Mouse (Mus musculus) Patski (cell line): ENCODE measurements around the gene Itgb7. TPM values are rescaled to one million over a fixed set of nuclear protein-coding genes. Genes with fewer than 3 reads are reported as not detected.

Experiments used
- ATAC-seq: fragments of 100-300 bp; one replicate; pipeline ENCODE4 v1.8.0; 2021
- CTCF ChIA-PET: fragments of 350-600 bp; sonication (Branson Sonifier 250); formaldehyde crosslinking; loops from one replicate; lab custom pipeline; 2022; ENCODE audit warnings: inconsistent platforms; lab: Charles Lee
- POLR2A ChIA-PET: fragments of 350-600 bp; sonication (Branson Sonifier 250); formaldehyde crosslinking; loops from one replicate; lab custom pipeline; 2022; ENCODE audit warnings: antibody characterized with exemption, inconsistent platforms; lab: Charles Lee
- DNase-seq: peaks from one replicate; pipeline ENCODE4 v3.0.0-alpha.2; 2011; ENCODE audit warnings: low read depth, low spot score
- H3K27me3 ChIP-seq: fragments of 371-371 bp; one replicate; pipeline ENCODE4 v1.5.1; 2021
- CTCF ChIP-seq: fragments of 100-300 bp; IDR thresholded peaks from one replicate; pipeline ENCODE4 v1.5.1; 2021
- in situ Hi-C: fragments of 300-500 bp; cut with MboI; formaldehyde crosslinking; loops from 3 replicates; pipeline ENCODE4 v1.11.1; 2018; ENCODE audit warnings: low pct_unique_long_range_greater_than_20kb, mixed read lengths
- polyA plus RNA-seq: library from polyadenylated mRNA; unstranded; gene quantifications from one replicate; pipeline ENCODE4 v1.2.3, GENCODE M21; 2021

Itgb7 gene
- polyA plus RNA-seq = 0.35 TPM

DNA sequence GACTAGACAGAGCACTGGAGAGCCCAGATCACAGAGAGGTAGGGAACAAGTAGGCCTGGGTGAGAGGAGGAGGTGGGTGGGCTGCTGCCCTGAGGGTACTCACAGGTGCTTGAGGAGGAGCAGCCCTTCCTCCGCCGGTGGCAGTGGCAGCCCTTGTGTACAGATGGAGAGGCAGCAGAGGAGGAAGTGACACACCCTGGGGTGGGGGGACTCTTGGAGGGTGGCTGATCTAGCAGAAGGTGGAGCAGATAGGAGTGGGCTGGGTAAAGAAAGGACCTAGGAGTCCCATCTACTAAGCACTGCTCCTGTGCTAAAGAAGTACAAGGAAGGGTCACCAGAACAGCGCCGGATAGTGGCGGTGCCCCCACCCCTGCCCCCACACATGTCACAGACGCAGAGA is at the start of gene Itgb7:
Itgb7 (minus strand) TSS at position 197 of the 400 bp plus-strand sequence.
- no peak for TF ChIP-seq CTCF
- ATAC-seq (no peak), DNase-seq (no peak)
- in situ Hi-C loops = no loop called here
- CTCF ChIA-PET = no interaction called here
- no peaks in the 10 kb centered on the region for H3K27me3 ChIP-seq
- POLR2A ChIA-PET = interaction anchor here (0.8 kb wide), 1 partner anchor 53 kb away, joined by 3 read pairs; no protein-coding TSS in a partner anchor

DNA sequence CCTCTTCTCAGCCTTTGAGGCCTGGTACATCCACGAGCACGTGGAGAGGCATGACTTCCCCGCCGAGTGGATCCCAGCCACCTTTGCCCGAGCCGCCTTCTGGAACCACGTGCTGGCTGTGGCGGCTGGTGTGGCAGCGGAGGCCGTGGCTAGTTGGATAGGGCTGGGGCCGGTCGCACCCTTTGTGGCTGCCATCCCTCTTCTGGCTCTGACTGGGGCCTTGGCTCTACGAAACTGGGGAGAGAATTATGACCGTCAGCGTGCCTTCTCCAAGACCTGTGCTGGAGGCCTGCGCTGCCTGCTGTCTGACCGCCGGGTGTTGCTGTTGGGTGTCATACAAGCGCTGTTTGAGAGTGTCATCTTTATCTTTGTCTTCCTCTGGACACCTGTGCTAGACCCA is 48.9 kb upstream of the Itgb7 start:
- H3K27me3 ChIP-seq = no peaks in the 10 kb centered on the region
- ChIA-PET POLR2A (interaction anchor here (0.6 kb wide), 2 partner anchors 20 to 35 kb away, joined by 3 to 4 read pairs; no protein-coding TSS in a partner anchor), CTCF (interaction anchor here (1.2 kb wide), 1 partner anchor 41 kb away, joined by 3 read pairs; no protein-coding TSS in a partner anchor)
- in situ Hi-C loops = no loop called here
- no peak for TF ChIP-seq CTCF
- no peak for ATAC-seq
- no peak for DNase-seq

DNA sequence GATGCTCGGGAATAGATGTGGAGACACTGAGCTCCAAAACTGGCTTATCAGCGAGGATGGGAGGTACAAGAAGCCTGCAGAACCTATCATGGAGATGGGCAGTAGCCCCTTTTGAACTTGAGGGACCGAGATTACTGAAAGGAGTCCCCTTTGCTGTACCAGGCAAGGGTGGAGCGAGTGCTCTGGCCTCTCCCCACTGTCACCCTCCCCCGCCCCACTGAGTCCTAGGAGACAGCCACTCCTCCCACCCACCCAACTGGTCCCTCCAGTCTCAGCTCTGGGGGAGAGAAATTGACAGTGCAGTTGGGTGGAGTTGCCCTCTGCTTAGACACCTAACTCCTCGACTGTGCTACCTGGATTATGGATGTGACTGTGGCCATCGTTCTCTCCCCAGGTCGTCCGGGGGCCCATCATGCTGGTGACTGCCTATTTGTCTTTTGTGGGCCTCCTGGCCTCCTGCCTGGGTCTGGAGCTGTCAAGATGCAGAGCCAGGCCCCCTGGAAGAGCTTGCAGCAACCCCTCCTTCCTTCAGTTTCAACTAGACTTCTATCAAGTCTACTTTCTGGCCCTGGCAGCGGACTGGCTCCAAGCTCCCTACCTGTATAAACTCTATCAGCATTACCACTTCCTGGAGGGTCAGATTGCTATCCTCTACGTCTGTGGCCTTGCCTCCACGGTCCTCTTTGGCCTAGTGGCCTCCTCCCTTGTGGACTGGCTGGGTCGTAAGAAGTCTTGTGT is 48.2 kb upstream of the Itgb7 start:
- in situ Hi-C loops = no loop called here
- no peaks in the 10 kb centered on the region for H3K27me3 ChIP-seq
- no peak for TF ChIP-seq CTCF
- ATAC-seq = no peak
- no peak for DNase-seq
- ChIA-PET POLR2A (interaction anchor here (0.6 to 1.6 kb wide), 6 partner anchors 14 to 238 kb away, joined by 3 to 6 read pairs (median 4); partner anchors contain the start of gene Tarbp2), CTCF (interaction anchor here (1.2 to 2.7 kb wide), 2 partner anchors 40 to 41 kb away, joined by 3 to 8 read pairs; no protein-coding TSS in a partner anchor)

DNA sequence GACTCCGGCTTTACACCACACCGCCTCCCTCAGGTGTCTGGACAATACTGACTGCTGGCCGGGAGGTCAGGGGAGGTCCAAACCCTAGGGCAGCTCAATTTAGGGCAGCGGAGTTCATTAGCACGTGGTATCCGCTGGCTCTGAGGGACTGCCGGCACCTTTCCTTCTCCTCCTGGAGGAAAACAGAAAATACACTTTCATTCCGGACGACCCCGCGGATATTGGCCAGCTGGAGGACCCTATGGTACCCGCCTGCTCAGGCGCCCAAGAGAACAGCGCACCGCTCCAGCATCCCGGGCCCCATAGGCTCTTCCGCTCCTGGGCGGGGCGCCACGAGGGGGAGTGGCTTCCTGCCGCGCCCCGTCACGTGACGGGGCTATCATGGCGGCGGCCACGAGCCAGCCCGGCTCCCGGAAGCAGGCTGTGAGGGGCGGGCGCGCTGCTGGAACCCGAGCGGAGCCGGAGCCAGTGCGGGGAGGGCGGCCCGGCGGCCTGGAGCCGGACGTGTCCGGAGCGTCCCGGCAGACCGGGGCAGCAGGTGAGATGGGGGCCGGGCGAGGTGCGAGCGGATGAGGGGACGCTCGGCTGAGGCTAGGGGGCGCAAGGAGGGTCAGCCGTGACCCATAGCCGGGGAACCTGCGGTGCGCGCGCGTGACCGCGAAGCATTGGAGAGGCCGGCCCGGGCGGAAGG is 47.5 kb upstream of the Itgb7 start, which contains the start of gene Mfsd5:
Mfsd5 (plus strand) TSS at position 363 of the 691 bp plus-strand sequence.
- POLR2A ChIA-PET = interaction anchor here (0.8 to 1.6 kb wide), 6 partner anchors 13 to 239 kb away, joined by 3 to 6 read pairs (median 4); partner anchors contain the start of gene Tarbp2
- ATAC-seq (peak; percentile 85), DNase-seq (peak; percentile 38)
- TF ChIP-seq CTCF = peak; percentile 87
- CTCF ChIA-PET = interaction anchor here (2.7 kb wide), 1 partner anchor 40 kb away, joined by 8 read pairs; no protein-coding TSS in a partner anchor
- in situ Hi-C loops = no loop called here
- H3K27me3 ChIP-seq = no peaks in the 10 kb centered on the region

DNA sequence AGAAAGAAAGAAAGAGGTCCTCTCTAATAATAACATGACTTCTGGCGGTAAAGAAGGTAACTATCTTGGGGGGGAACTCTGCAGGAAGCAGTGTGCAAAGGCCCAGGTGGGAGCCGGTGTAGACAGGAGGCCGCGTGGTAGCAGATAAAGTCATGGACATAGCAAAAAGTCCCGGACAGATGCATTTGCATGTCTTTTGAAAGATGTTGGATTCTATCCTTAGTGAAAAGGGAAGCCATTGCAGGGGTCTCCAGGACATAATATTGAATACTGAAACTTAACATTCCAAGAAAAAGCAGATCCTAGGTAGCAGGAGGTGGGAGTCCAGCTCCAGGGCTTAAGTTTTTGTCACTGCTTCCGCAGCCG is 47.0 kb upstream of the Itgb7 start:
- ChIA-PET CTCF (interaction anchor here (2.7 kb wide), 1 partner anchor 39 kb away, joined by 8 read pairs; no protein-coding TSS in a partner anchor), POLR2A (interaction anchor here (0.8 to 1.6 kb wide), 4 partner anchors 21 to 40 kb away, joined by 3 to 4 read pairs (median 4); no protein-coding TSS in a partner anchor)
- DNase-seq = no peak
- in situ Hi-C loops = no loop called here
- H3K27me3 ChIP-seq = no peaks in the 10 kb centered on the region
- no peak for ATAC-seq
- no peak for TF ChIP-seq CTCF

DNA sequence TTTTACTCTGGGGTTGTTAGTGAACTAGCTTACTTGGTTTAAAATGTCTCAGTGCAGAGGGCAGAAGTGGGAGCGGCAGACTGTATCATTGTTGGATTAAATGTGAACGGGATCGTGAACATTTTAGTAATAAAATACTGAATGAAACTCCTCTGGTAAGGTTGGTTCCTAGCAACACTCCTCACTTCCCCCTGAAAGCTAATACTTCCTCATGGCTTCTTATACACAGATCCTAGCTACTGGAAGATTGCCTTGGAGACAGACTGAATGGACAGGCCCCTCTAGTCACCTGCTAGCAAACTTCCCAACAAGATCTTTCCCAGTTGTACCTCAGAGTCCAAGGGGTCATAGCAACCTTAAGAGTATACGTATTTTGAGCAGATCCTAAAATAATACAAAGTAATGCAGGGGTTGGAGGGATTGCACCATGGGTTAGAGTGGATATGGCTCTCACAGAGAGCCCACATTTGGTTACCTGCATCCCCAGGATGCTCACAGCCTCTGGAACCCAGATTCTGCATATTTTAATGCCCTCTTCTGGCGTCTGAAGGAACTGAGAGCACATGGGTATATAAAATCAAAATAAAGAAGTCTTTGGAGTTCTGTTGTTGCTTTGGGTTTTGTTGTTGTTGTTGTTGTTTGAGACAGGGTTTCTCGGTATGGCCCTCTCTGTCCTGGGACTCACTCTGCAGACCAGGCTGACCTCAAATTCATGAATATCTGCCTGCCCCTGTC is 42.4 kb upstream of the Itgb7 start:
- in situ Hi-C loops = loop anchor here (5.0 kb wide), 1 partner anchor 37 kb away; no protein-coding TSS in a partner anchor
- peak; percentile 62 for TF ChIP-seq CTCF
- POLR2A ChIA-PET = no interaction called here
- CTCF ChIA-PET = interaction anchor here (1.2 kb wide), 1 partner anchor 34 kb away, joined by 4 read pairs; no protein-coding TSS in a partner anchor
- H3K27me3 ChIP-seq = no peaks in the 10 kb centered on the region
- ATAC-seq (no peak), DNase-seq (no peak)

DNA sequence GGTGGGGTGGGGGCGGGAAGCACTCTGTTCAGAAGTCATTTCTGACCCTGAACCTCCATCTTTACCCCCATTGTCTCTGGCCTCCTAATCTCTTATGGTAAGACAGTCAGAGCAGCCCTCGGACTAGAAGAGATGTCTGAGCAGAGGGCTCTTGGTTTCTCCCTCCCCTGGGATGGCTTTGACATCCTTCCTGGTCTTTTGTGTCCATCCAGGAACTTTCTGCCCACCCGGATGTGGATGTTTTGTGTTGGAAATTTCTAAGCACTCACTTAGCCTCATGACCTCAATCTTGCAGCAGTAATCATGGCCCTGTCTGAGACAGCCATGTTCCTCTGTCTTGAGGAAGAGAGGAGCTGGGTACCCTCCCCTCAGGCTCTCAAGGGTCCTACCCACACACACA is 39.7 kb upstream of the Itgb7 start:
- in situ Hi-C loops = loop anchor here (5.0 kb wide), 1 partner anchor 34 kb away; no protein-coding TSS in a partner anchor
- no peaks in the 10 kb centered on the region for H3K27me3 ChIP-seq
- no peak for DNase-seq

DNA sequence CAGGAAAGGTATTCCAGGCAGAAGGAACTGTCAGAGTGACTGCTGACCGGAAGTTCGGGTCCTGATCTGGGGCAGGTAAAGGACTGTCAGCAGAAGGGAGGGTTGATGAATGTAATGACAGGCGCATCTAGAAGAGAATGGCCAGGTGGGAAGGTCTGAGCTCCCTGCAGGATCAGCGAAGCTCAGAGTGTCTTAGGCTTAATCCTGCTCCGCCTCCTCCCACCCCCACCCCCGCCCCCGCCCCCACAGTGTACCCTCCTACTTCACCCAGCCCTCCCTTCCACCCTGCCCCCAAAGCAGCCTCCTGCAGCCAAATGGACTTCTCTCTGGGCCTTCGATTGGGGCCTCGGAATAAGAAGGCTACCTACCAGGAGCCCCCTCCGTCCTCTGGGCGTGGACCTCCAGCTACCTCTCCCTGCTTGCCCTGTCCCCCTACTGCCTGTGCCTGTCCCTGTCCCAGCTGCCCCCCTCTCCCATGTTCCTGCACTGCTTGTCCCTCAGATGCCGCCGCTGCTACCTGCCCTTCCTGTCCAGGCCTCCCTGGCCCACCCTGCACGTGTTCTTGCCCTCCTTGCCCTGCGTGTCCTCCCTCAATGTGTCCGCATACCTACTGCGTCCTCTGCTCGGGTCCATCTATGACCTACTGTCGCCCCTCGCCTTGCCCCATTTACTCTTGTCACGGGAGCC is 38.7 kb upstream of the Itgb7 start, which contains the start of gene Gm9918:
Gm9918 (plus strand) TSS at position 290 of the 687 bp plus-strand sequence.
- ATAC-seq (no peak), DNase-seq (no peak)
- ChIA-PET CTCF (no interaction called here), POLR2A (no interaction called here)
- TF ChIP-seq CTCF = no peak
- no peaks in the 10 kb centered on the region for H3K27me3 ChIP-seq
- in situ Hi-C loops = loop anchor here (5.0 kb wide), 1 partner anchor 33 kb away; no protein-coding TSS in a partner anchor

More for the DNA sequence above, 39.7 kb upstream of the Itgb7 start:
- ChIA-PET CTCF (no interaction called here), POLR2A (interaction anchor here (0.6 kb wide), 1 partner anchor 23 kb away, joined by 3 read pairs; no protein-coding TSS in a partner anchor)
- no peak for TF ChIP-seq CTCF
- ATAC-seq = no peak

DNA sequence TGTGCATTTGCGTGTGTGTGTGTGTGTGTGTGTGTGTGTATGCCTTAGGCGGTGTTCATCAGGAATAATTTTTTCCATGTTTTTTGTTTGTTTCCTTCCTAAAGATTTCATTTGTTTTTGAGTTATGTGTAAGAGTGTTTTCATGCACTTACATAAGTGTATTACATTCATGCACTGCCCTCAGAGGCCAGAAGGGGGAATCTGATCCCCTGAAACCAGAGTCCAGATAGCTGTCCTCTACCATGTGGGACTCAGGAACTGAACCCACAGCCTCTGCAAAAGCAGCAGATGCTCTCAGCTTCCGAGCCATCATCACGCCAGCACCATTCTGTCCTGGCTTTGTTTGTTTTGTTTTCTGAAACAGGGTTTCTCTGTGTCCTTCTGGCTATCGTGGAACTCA is 33.8 kb upstream of the Itgb7 start:
- in situ Hi-C loops = no loop called here
- ChIA-PET POLR2A (interaction anchor here (1.2 kb wide), 1 partner anchor 14 kb away, joined by 6 read pairs; the partner anchor contains the start of gene Mfsd5), CTCF (no interaction called here)
- ATAC-seq (no peak), DNase-seq (no peak)
- TF ChIP-seq CTCF = no peak
- no peaks in the 10 kb centered on the region for H3K27me3 ChIP-seq
